In genomic region chr2:146010816-146011215, GRCm38 (mm10) we compare ENCODE assay signal across 12 mouse cellular contexts.
DNase-seq lines count a peak whose midpoint lies in the region; ATAC-seq and TF ChIP-seq lines count a peak whose summit lies in the region.
"Had no signal": no experiment of that assay in that cellular context is flagged by ENCODE, and none has a peak within 500 bp of the region (broad histone marks: within the 10 kb centered on the region; RNA-seq: fewer than 3 reads in every experiment).

No protein-coding gene starts in this region.

- no peak overlapping the region for H3K4me3 ChIP-seq in liver, adult 2 months (ENCODE audit: insufficient read depth, low read depth, low read length)
- H3K4me3 ChIP-seq in liver, embryonic 12.5 days, result no peak overlapping the region
- H3K4me3 ChIP-seq: forebrain, embryonic 15.5 days; midbrain, embryonic 12.5 days had no signal

- 33% methylated on average over 2 of the region's 2 CpGs for WGBS in liver, adult 2 months
- 9% methylated on average over 2 of the region's 2 CpGs for WGBS in liver, embryonic 12.5 days (ENCODE audit: insufficient replicate concordance)

- H3K4me1 ChIP-seq in liver, adult 2 months (ENCODE audit: control insufficient read depth, insufficient read depth, low read length), result no peaks in the 10 kb centered on the region
- peaks cover 11% of the 10 kb centered on the region for H3K4me1 ChIP-seq in liver, embryonic 12.5 days

- peak; percentile 15 for DNase-seq in liver, adult 2 months (ENCODE audit: extremely low read depth, low read depth, low spot score)
- DNase-seq in A20 (ENCODE audit: low read depth, low spot score), result peak; percentile 43
- peak; percentile 11 for DNase-seq in MN1 (ENCODE audit: low spot score)
- DNase-seq in cerebellum, postnatal 4 days (ENCODE audit: low spot score in 2 of 2), result no peak
- DNase-seq in urinary bladder, postnatal 14 days (ENCODE audit: low spot score), result no peak
- DNase-seq: cerebellum, adult 11 months; lung, postnatal 10 days; thymus, adult 18-20 months had no signal

- H3K4me2 ChIP-seq in liver, embryonic 12.5 days, result no peak overlapping the region
- H3K4me2 ChIP-seq: forebrain, embryonic 15.5 days; midbrain, embryonic 12.5 days had no signal

- H3K9me3 ChIP-seq in liver, embryonic 12.5 days (replicated peaks), result no peaks in the 10 kb centered on the region
- H3K9me3 ChIP-seq: forebrain, embryonic 15.5 days; midbrain, embryonic 12.5 days had no signal

- H3K9ac ChIP-seq in liver, adult 2 months (ENCODE audit: low read depth, low read length), result no peak overlapping the region
- H3K9ac ChIP-seq in liver, embryonic 12.5 days, result no peak overlapping the region
- H3K9ac ChIP-seq: forebrain, embryonic 15.5 days; midbrain, embryonic 12.5 days had no signal

- H3K27ac ChIP-seq in liver, adult 2 months (replicated peaks; ENCODE audit: insufficient read depth, low read depth, low read length), result no peak overlapping the region
- H3K27ac ChIP-seq in liver, embryonic 12.5 days, result no peak overlapping the region
- H3K27ac ChIP-seq: forebrain, embryonic 15.5 days; midbrain, embryonic 12.5 days had no signal

- H3K36me3 ChIP-seq in liver, adult 2 months (ENCODE audit: control insufficient read depth, insufficient read depth, low read length), result no peaks in the 10 kb centered on the region
- no peaks in the 10 kb centered on the region for H3K36me3 ChIP-seq in liver, embryonic 12.5 days
- H3K36me3 ChIP-seq: forebrain, embryonic 15.5 days; midbrain, embryonic 12.5 days had no signal

- H3K27me3 ChIP-seq in liver, adult 2 months (ENCODE audit: control insufficient read depth, insufficient read depth, low read length), result no peaks in the 10 kb centered on the region
- no peaks in the 10 kb centered on the region for H3K27me3 ChIP-seq in liver, embryonic 12.5 days (replicated peaks)
- H3K27me3 ChIP-seq: forebrain, embryonic 15.5 days; midbrain, embryonic 12.5 days had no signal

- no peaks in the 10 kb centered on the region for H3K79me2 ChIP-seq in liver, adult 2 months (ENCODE audit: control insufficient read depth, insufficient read depth, low read length)

- TF ChIP-seq CTCF in liver, adult 2 months (IDR thresholded peaks at IDR 0.05; ENCODE audit: low read depth, low read length), result no peak

- ATAC-seq in liver, embryonic 12.5 days, result no peak
- peak; percentile 96 for ATAC-seq in megakaryocyte progenitor cell, adult 5-6 weeks (replicated peaks; ENCODE audit: poor library complexity)
- ATAC-seq: forebrain, embryonic 15.5 days had no signal

- no peak for TF ChIP-seq POLR2A in liver, adult 2 months (IDR thresholded peaks at IDR 0.05; ENCODE audit: extremely low read depth, insufficient read depth, low read length)

Comparison
In these comparisons a context has a peak if more than half of its experiments do, and no peak if none do; other contexts are left out.
1. DNase-seq: peak in liver, adult 2 months (single experiment), A20 (single experiment) and MN1 (single experiment); none in cerebellum, postnatal 4 days (0 of 2) and urinary bladder, postnatal 14 days (single experiment).